Mouse (Mus musculus) granulocyte monocyte progenitor cell, adult 5-6 weeks (primary cell): ENCODE measurements around the gene Uevld. TPM values are rescaled to one million over a fixed set of nuclear protein-coding genes. Genes with fewer than 3 reads are reported as not detected.

ENCODE experiments used
- ATAC-seq: replicated peaks from 2 replicates; pipeline ENCODE4 v1.8.0; 2016; ENCODE audit warnings: mild to moderate bottlenecking, moderate TSS enrichment, inconsistent platforms; ENCODE audit not compliant: poor library complexity, severe bottlenecking
- total RNA-seq, 2 experiments: library from RNA; stranded (forward) in 1 of 2; stranded (reverse) in 1 of 2; fragments of 200-712, 200-1000 nt in 1 of 2; fragments of >200 nt in 1 of 2; fragmentation: Nextera tagmentation in 1 of 2; gene quantifications; 2 replicates each; pipeline ENCODE4 v1.2.3; 2014 to 2017

The Uevld gene
- total RNA-seq, 2 experiments from 2014 or later, result 8.7 to 9.8 TPM

DNA sequence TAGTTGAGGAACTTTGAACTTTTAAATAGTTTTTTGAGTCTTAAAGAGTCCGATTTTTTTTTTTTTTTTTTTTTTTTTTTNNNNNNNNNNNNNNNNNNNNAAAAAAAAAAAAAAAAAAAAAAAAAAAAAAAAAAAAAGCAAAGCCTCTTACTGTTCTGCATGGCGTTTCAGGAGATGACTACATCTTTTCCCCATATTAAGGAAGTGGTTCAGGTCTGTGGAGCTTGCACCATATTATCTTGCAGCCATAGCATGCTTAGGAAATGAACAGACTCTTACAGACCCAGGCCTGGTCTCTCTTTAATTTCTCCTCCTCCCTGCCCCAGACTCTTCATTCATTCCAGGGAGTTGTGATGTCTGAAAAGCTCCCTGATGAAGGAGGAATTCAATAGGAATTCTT, 77.3 kb downstream of the Uevld start:
- peak; percentile 94 for ATAC-seq

DNA sequence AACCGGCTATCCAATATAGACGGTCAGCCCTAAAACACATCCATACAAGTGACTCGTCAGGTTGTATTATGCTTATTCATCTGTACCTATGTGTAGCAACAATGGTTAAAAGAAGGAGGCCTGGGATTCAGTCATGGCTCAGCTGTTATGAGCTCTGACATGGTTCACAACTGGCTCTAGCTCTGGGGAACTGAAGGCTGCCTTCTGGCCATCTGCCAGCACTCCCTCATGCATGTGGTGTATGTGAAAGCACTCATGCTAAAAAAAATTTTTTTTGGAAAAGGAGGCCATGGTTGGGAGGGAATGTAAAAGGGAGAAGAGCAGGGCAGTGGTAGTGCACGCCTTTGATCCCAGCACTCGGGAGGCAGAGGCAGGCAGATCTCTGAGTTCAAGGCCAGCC, 78.5 kb downstream of the Uevld start:
- ATAC-seq, result no peak

- no peak for ATAC-seq
These were observed 81.1 kb downstream of the Uevld start for GRCm38 (mm10) chr7:46877255-46877654.

DNA sequence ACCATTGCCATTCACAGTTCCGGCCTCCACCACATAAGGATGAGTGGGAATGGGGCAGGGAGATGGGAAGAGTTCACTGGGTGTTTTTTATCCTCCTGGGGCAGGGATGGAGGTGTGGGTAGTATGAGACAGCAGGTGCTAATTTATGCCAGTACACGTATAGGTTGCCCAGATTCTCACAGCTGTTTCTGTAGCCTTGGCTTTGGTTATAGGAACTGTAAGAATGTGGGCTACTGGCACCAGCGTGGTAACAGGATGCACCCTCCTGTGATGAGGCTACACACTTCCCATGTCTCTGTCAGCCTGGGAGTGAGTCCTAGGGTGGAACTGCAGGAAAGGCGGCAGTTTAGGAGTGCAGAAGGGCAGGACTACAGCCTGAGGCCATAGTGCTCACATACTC, 81.5 kb downstream of the Uevld start:
- ATAC-seq, result no peak

Other genes with a start within 250 kb of the Uevld start
- 23.5 and 23.9 TPM in 2 replicates for gene Saal1, start 247.8 kb downstream of the Uevld start, total RNA-seq (2014; fragmentation: Nextera tagmentation)
- 14.9 and 18.1 TPM in 2 replicates for gene Saal1, start 247.8 kb downstream of the Uevld start, total RNA-seq (2017)
- not detected in 2 replicates for gene Saa3, start 242.8 kb downstream of the Uevld start, total RNA-seq (2014; fragmentation: Nextera tagmentation)
- gene Saa3, start 242.8 kb downstream of the Uevld start, total RNA-seq (2017), result 1.2 TPM in 1 of 2 replicates, not detected in the other
- not detected in 2 replicates for gene Saa4, start 225.9 kb downstream of the Uevld start, total RNA-seq (2014; fragmentation: Nextera tagmentation)
- not detected in 2 replicates for gene Saa4, start 225.9 kb downstream of the Uevld start, total RNA-seq (2017)
- gene Saa1, start 215.5 kb downstream of the Uevld start, total RNA-seq (2014; fragmentation: Nextera tagmentation), result not detected in 2 replicates
- gene Saa1, start 215.5 kb downstream of the Uevld start, total RNA-seq (2017), result not detected in 2 replicates
- gene Saa2, start 206.7 kb downstream of the Uevld start, total RNA-seq (2014; fragmentation: Nextera tagmentation), result not detected in 2 replicates
- gene Saa2, start 206.7 kb downstream of the Uevld start, total RNA-seq (2017), result not detected in 2 replicates
- gene Hps5, start 162.5 kb downstream of the Uevld start, total RNA-seq (2014; fragmentation: Nextera tagmentation), result 17.0 and 32.8 TPM in 2 replicates
- 19.1 and 27.6 TPM in 2 replicates for gene Hps5, start 162.5 kb downstream of the Uevld start, total RNA-seq (2017)
- 30.3 and 46.6 TPM in 2 replicates for gene Gtf2h1, start 162.4 kb downstream of the Uevld start, total RNA-seq (2014; fragmentation: Nextera tagmentation)
- gene Gtf2h1, start 162.4 kb downstream of the Uevld start, total RNA-seq (2017), result 67.0 and 83.9 TPM in 2 replicates
- 641 and 708 TPM in 2 replicates for gene Ldha, start 117.1 kb downstream of the Uevld start, total RNA-seq (2014; fragmentation: Nextera tagmentation)
- gene Ldha, start 117.1 kb downstream of the Uevld start, total RNA-seq (2017), result 507 and 538 TPM in 2 replicates
- 3.5 TPM in 1 of 2 replicates, not detected in the other for gene Ldhc, start 97.3 kb downstream of the Uevld start, total RNA-seq (2014; fragmentation: Nextera tagmentation)
- 1.2 TPM in 1 of 2 replicates, not detected in the other for gene Ldhc, start 97.3 kb downstream of the Uevld start, total RNA-seq (2017)
- gene Tsg101, start 38.6 kb downstream of the Uevld start, total RNA-seq (2014; fragmentation: Nextera tagmentation), result 79.0 and 140 TPM in 2 replicates
- gene Tsg101, start 38.6 kb downstream of the Uevld start, total RNA-seq (2017), result 33.1 and 43.8 TPM in 2 replicates
- not detected in 2 replicates for gene Gm9999, start 25.1 kb upstream of the Uevld start, total RNA-seq (2014; fragmentation: Nextera tagmentation)
- gene Gm9999, start 25.1 kb upstream of the Uevld start, total RNA-seq (2017), result not detected in 2 replicates
- gene Spty2d1, start 49.9 kb upstream of the Uevld start, total RNA-seq (2014; fragmentation: Nextera tagmentation), result 18.9 and 24.6 TPM in 2 replicates
- gene Spty2d1, start 49.9 kb upstream of the Uevld start, total RNA-seq (2017), result 24.6 and 26.6 TPM in 2 replicates
- 1.8 and 4.2 TPM in 2 replicates for gene Tmem86a, start 92.1 kb upstream of the Uevld start, total RNA-seq (2014; fragmentation: Nextera tagmentation)
- gene Tmem86a, start 92.1 kb upstream of the Uevld start, total RNA-seq (2017), result 0.99 and 2.7 TPM in 2 replicates
- gene Ptpn5, start 175.2 kb upstream of the Uevld start, total RNA-seq (2014; fragmentation: Nextera tagmentation), result not detected in 2 replicates
- not detected in 2 replicates for gene Ptpn5, start 175.2 kb upstream of the Uevld start, total RNA-seq (2017)
- gene Mrgpra6, start 246.4 kb upstream of the Uevld start, total RNA-seq (2014; fragmentation: Nextera tagmentation), result not detected in 2 replicates
- not detected in 2 replicates for gene Mrgpra6, start 246.4 kb upstream of the Uevld start, total RNA-seq (2017)